20 mouse cellular contexts compared by ENCODE assay signal in the genomic region with DNA sequence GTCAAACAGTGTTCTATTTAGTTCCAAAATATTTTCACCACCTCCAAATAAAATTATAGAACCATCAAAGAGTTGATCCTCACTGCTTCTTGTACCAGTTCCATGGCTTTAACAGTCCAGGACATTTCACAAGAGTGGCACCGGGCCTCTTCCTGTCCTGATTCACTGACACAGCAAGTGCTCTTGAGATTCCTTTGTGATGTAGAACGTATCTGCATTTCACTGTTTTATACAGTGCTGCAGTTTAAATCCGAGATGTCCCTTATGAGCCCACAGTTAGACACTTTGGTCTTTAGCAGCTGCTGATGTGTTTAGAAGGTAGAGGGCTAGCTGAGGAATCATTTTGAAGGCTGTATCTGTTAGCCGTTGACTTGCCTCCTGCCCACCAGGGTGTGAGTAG.
DNase-seq lines count a peak whose midpoint lies in the region; ATAC-seq lines count a peak whose summit lies in the region.
"Had no signal": no experiment of that assay in that cellular context is flagged by ENCODE, and none has a peak within 500 bp of the region (broad histone marks: within the 10 kb centered on the region; RNA-seq: fewer than 3 reads in every experiment).

No protein-coding gene starts in this region.

- 49% methylated on average over 4 of the region's 4 CpGs for WGBS in midbrain, embryonic 10.5 days
- 37% methylated on average over 4 of the region's 4 CpGs for WGBS in midbrain, embryonic 15.5 days

- no peaks in the 10 kb centered on the region for H3K36me3 ChIP-seq in midbrain, embryonic 10.5 days
- no peaks in the 10 kb centered on the region for H3K36me3 ChIP-seq in midbrain, embryonic 15.5 days (replicated peaks)
- H3K36me3 ChIP-seq: forebrain, embryonic 15.5 days; heart, embryonic 13.5 days had no signal

- H3K4me1 ChIP-seq in midbrain, embryonic 10.5 days, result peaks cover 39% of the 10 kb centered on the region
- peaks cover 17% of the 10 kb centered on the region for H3K4me1 ChIP-seq in midbrain, embryonic 15.5 days

- 0 out of 2 replicates have a peak overlapping the region, but pooled peaks have one; percentile 34 for H3K4me3 ChIP-seq in midbrain, embryonic 10.5 days
- H3K4me3 ChIP-seq in midbrain, embryonic 15.5 days, result no peak overlapping the region

- H3K9me3 ChIP-seq in midbrain, embryonic 10.5 days (replicated peaks), result no peaks in the 10 kb centered on the region
- no peaks in the 10 kb centered on the region for H3K9me3 ChIP-seq in midbrain, embryonic 15.5 days
- H3K9me3 ChIP-seq: forebrain, embryonic 15.5 days; heart, embryonic 13.5 days had no signal

- H3K27ac ChIP-seq in midbrain, embryonic 10.5 days (replicated peaks), result peak overlapping the region; percentile 84
- no peak overlapping the region for H3K27ac ChIP-seq in midbrain, embryonic 15.5 days
- H3K27ac ChIP-seq: forebrain, embryonic 15.5 days; heart, embryonic 13.5 days; hindbrain, embryonic 14.5 days; hindbrain, postnatal 0 days had no signal

- H3K27me3 ChIP-seq in midbrain, embryonic 10.5 days (ENCODE audit: low read depth, poor library complexity, severe bottlenecking), result peaks cover 65% of the 10 kb centered on the region
- H3K27me3 ChIP-seq in midbrain, embryonic 15.5 days (replicated peaks), result no peaks in the 10 kb centered on the region
- H3K27me3 ChIP-seq: heart, embryonic 13.5 days had no signal

- DNase-seq in heart, adult 11 months, result peak; percentile 23
- DNase-seq in heart, postnatal 10 days, result no peak
- DNase-seq in midbrain, embryonic 10.5 days (ENCODE audit: low spot score), result no peak
- DNase-seq in ES-CJ7 (ENCODE audit: low read depth, low spot score) (peak; percentile 66), ZHBTc4 (ENCODE audit: low read depth, low spot score) (peak; percentile 52)
- DNase-seq in spleen, adult 12 weeks (ENCODE audit: low spot score), result no peak
- DNase-seq: adrenal gland, postnatal 10 days; B cell, adult 2 months; cerebellum, adult 18-20 months; cerebellum, adult 9-10 months; cerebellum, postnatal 14 days; gastrocnemius, postnatal 10 days; gastrocnemius, postnatal 36 days had no signal

- H3K4me2 ChIP-seq in midbrain, embryonic 15.5 days, result no peak overlapping the region

- intact Hi-C loops in heart, postnatal 10 days (cut with DNase I), result no loop called here

- H3K9ac ChIP-seq in midbrain, embryonic 15.5 days, result no peak overlapping the region
- H3K9ac ChIP-seq: forebrain, embryonic 15.5 days; hindbrain, embryonic 14.5 days had no signal

- no peak for ATAC-seq in midbrain, embryonic 15.5 days (replicated peaks)
- ATAC-seq: forebrain, embryonic 15.5 days; hindbrain, postnatal 0 days; inflammation-experienced regulatory T-cells, adult 6 months; intestine, embryonic 16.5 days had no signal

Comparison
In these comparisons a context has a peak if more than half of its experiments do, and no peak if none do; other contexts are left out.
1. DNase-seq: peak in heart, adult 11 months (single experiment), ES-CJ7 (single experiment) and ZHBTc4 (single experiment); none in heart, postnatal 10 days (0 of 2), midbrain, embryonic 10.5 days (single experiment) and spleen, adult 12 weeks (single experiment).